Mouse (Mus musculus): ENCODE results near the gene Ar.

Ar gene

DNA sequence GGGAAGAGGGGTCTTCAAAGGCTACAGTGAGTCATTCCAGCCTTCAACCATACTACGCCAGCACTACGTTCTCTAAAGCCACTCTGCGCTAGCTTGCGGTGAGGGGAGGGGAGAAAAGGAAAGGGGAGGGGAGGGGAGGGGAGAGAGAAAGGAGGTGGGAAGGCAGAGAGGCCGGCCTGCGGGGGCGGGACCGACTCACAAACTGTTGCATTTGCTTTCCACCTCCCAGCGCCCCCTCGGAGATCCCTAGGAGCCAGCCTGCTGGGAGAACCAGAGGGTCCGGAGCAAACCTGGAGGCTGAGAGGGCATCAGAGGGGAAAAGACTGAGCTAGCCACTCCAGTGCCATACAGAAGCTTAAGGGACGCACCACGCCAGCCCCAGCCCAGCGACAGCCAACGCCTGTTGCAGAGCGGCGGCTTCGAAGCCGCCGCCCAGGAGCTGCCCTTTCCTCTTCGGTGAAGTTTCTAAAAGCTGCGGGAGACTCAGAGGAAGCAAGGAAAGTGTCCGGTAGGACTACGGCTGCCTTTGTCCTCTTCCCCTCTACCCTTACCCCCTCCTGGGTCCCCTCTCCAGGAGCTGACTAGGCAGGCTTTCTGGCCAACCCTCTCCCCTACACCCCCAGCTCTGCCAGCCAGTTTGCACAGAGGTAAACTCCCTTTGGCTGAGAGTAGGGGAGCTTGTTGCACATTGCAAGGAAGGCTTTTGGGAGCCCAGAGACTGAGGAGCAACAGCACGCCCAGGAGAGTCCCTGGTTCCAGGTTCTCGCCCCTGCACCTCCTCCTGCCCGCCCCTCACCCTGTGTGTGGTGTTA lies at the start of gene Ar:
Ar (plus strand) TSS at position 239 of the 812 bp plus-strand sequence.
- in situ Hi-C loops (cut with MboI; ENCODE audit: unreplicated experiment in 2 of 2), result loop anchor here (25.0 kb wide), 1 partner anchor 111 kb away; no protein-coding TSS in a partner anchor

- in situ Hi-C loops (cut with MboI; ENCODE audit: unreplicated experiment in 2 of 2), result loop anchor here (25.0 kb wide), 1 partner anchor 113 kb away; no protein-coding TSS in a partner anchor
Observed at GRCm38 (mm10) chrX:98149724-98150392, 1.3 kb downstream of the Ar start.

DNA sequence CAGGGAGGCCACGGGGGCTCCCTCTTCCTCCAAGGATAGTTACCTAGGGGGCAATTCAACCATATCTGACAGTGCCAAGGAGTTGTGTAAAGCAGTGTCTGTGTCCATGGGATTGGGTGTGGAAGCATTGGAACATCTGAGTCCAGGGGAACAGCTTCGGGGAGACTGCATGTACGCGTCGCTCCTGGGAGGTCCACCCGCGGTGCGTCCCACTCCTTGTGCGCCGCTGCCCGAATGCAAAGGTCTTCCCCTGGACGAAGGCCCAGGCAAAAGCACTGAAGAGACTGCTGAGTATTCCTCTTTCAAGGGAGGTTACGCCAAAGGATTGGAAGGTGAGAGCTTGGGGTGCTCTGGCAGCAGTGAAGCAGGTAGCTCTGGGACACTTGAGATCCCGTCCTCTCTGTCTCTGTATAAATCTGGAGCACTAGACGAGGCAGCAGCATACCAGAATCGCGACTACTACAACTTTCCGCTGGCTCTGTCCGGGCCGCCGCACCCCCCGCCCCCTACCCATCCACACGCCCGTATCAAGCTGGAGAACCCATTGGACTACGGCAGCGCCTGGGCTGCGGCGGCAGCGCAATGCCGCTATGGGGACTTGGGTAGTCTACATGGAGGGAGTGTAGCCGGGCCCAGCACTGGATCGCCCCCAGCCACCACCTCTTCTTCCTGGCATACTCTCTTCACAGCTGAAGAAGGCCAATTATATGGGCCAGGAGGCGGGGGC lies 2.0 kb downstream of the Ar start:
- in situ Hi-C loops (cut with MboI; ENCODE audit: unreplicated experiment in 2 of 2), result no loop called here

GRCm38 (mm10) chrX:98189759-98190158 lies 41.2 kb downstream of the Ar start:
- in situ Hi-C loops (cut with MboI; ENCODE audit: unreplicated experiment in 2 of 2), result no loop called here

DNA sequence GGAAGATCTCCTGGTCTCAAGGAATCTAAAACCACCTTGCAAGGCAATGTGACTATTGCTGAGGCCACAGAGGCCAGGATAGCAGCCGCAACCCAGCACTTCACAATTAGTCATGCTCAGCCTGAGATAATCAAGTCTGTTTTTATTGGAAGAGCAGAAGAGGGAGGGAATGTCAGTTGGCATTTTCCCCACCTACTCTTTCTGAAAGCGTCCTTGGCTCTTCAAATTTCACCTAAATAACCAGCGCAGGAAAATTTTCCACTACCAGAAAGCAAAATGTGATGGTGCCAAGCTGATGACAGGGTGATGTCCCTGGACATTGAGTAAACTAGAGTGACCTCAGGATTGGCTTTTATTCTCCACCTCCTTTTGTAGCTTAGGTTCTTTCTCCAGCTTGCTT lies 57.2 kb downstream of the Ar start:
- in situ Hi-C loops (cut with MboI; ENCODE audit: unreplicated experiment in 2 of 2), result no loop called here

GRCm38 (mm10) chrX:98207166-98207565 lies 58.6 kb downstream of the Ar start:
- in situ Hi-C loops (cut with MboI; ENCODE audit: unreplicated experiment in 2 of 2), result no loop called here

GRCm38 (mm10) chrX:98216103-98216502 lies 67.5 kb downstream of the Ar start:
- in situ Hi-C loops (cut with MboI; ENCODE audit: unreplicated experiment in 2 of 2), result no loop called here

DNA sequence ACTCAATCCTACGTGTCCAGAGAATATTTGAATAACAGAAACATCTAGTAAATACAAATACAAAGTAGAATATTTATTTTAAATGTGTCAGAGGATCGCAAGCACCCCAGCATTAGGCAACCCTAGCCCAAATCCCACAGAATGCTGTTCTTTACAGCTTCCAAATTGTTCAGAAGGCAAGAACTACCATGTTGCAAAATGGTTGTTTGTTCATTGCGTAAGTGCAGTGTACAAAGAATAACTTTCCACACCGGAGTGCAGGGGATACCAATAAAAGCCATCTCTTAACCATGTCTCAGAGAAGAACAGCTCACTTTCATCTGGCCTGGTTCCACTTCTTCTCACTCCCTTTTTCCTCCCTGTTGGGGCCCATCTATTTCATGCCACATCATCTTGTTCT lies 90.4 kb downstream of the Ar start:
- in situ Hi-C loops (cut with MboI; ENCODE audit: unreplicated experiment in 2 of 2), result no loop called here

- in situ Hi-C loops (cut with MboI; ENCODE audit: unreplicated experiment in 2 of 2), result no loop called here
Observed at GRCm38 (mm10) chrX:98245108-98245507, 96.5 kb downstream of the Ar start.

DNA sequence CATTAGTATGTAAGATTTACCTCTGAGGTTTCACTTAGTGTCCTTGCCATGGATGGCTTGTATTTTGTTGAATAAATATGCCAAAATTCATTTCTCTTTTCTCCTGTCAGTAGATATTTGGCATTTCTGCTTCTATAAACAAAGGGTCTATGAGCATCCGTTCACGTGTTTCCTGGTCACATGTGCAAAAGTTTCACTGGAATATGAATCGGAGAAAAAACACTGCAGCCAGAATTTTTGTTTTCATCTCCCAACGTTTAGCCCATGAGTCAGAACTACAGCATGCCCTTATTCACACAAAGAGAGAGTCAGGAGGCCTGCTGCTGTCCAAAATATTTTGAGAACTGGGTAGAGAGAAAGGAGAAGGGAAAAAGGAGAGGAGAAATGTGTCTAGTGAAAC lies 99.8 kb downstream of the Ar start:
- in situ Hi-C loops (cut with MboI; ENCODE audit: unreplicated experiment in 2 of 2), result no loop called here

- in situ Hi-C loops (cut with MboI; ENCODE audit: unreplicated experiment in 2 of 2), result no loop called here
Observed at GRCm38 (mm10) chrX:98259620-98260019, 111.1 kb downstream of the Ar start.

DNA sequence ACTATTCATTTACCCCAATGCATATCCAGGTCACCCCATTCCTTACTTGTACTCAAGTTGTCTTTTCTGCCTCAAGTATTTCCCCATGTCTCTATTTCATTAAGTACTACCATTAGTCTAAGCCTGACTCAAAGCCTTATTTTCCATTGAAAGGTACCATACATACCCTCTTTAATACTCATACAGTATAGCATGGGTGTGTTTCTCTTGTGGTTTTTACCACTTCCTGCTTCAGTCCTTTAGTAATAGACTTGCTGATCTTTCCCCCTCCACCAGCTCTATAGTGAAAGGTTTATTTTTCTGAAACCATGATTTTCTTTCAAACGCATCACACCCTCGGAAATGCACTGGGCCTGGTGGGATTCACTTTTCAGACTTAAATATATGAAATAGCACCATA lies 117.2 kb downstream of the Ar start:
- in situ Hi-C loops (cut with MboI; ENCODE audit: unreplicated experiment in 2 of 2), result no loop called here

GRCm38 (mm10) chrX:98271361-98271760 lies 122.8 kb downstream of the Ar start:
- in situ Hi-C loops (cut with MboI; ENCODE audit: unreplicated experiment in 2 of 2), result no loop called here

DNA sequence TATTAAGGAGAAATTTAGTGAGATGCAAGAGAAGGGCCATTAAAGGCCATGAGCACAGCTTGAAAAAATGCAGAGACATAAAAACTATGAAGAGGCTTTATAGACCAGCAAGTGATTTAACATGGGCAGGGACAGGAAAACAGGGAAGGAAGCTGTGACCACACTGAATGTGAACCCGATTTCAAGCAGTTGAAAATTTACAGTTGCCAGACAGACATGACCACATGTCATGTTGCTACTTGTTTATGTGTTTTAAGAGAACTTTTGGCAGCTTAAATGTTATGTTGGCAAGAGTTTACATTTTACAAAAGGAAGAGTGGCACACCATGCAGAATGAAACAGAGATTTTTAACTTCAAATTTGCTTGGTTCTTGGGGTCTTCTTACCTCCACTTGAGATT lies 143.2 kb downstream of the Ar start:
- in situ Hi-C loops (cut with MboI; ENCODE audit: unreplicated experiment in 2 of 2), result loop anchor here in 1 of 2 experiments (25.0 kb wide), 1 partner anchor 646 kb away; the partner anchor contains the start of gene Yipf6

GRCm38 (mm10) chrX:98300685-98301084 lies 152.1 kb downstream of the Ar start:
- in situ Hi-C loops (cut with MboI; ENCODE audit: unreplicated experiment in 2 of 2), result no loop called here

DNA sequence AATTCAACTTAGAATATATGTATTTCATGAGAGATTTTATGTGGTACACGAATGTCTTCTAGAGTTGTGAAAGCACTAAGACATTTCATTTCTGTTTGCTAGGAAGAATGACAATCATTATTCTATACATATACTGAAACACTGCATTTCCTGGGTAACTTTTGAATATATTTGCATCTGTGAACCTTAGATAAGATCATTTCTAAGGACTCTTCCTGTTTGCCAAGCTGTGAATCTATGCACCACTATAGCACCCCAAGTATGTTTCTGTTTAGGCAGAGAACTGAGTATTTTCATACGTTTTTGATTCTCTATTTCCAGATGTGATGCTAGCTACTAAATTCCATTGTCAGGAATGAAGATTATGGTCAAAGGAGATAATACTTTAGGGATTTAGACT lies 153.4 kb downstream of the Ar start:
- in situ Hi-C loops (cut with MboI; ENCODE audit: unreplicated experiment in 2 of 2), result no loop called here

DNA sequence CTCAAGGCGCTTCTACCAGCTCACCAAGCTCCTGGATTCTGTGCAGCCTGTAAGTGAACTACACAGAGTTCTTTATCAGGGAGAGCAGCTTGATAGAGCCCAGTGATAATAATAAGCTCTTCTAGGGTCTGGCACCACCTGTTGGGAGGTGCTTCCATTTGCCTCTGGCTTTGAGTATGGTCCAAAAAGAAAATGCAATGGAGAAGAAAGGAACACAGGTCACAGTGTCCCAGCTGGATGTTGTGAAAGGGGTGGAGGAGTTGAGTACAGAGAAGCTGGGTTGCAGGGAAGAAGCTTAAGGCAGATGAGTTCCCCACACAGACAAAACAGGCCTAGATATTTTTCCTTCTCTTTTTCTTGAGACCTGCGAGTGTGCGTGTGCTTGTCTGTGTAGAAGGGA lies 167.4 kb downstream of the Ar start:
- in situ Hi-C loops (cut with MboI; ENCODE audit: unreplicated experiment in 2 of 2), result no loop called here

DNA sequence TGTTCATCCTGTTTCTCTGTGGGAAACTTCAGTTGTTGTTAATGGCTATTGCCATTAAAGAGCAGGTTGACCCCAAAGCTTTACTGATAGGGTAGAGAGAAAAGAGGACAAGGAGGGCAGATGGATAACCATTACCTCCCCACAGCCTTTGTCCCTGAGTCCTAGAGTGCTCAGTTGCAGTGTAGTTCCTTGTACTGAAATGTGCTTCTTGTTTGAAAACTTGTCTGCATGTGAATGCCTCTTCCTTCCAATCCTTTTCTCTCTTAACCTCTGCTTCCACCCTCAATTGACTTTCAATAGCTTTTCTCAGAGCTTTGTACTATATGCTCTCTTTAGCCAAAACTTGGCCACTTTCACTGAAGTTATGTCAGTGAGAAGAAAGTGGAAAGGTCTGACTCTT lies 168.9 kb downstream of the Ar start:
- in situ Hi-C loops (cut with MboI; ENCODE audit: unreplicated experiment in 2 of 2), result no loop called here

DNA sequence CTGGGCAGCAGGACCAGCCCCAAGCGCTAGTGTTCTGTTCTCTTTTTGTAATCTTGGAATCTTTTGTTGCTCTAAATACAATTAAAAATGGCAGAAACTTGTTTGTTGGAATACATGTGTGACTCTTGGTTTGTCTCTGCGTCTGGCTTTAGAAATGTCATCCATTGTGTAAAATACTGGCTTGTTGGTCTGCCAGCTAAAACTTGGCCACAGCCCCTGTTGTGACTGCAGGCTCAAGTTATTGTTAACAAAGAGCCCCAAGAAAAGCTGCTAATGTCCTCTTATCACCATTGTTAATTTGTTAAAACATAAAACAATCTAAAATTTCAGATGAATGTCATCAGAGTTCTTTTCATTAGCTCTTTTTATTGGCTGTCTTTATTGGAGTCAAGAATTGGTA lies 174.5 kb downstream of the Ar start:
- in situ Hi-C loops (cut with MboI; ENCODE audit: unreplicated experiment in 2 of 2), result no loop called here

- in situ Hi-C loops (cut with MboI; ENCODE audit: unreplicated experiment in 2 of 2), result no loop called here
Observed at GRCm38 (mm10) chrX:98347481-98347880, 198.9 kb downstream of the Ar start.

DNA sequence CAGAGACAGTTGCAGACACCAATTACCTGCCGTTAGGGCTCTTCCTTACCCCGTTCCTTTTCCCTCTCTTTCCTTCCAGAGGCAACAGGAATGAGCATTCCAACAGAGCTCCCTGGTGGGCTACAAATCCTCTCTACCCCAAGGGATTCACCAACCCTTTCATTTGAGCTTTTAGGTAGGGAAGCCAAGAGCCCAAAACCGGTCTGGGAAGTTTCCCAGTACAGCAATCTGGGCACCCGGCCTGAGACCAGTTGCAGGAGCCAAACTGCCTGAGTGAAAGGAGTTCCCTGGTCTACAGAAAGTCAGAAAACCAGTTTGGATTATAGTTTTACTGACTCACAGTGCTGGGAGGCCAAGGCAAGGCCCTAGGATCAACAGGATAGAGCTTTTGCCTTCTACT lies 199.5 kb downstream of the Ar start:
- in situ Hi-C loops (cut with MboI; ENCODE audit: unreplicated experiment in 2 of 2), result no loop called here

Data from v-Abl transformed pro-B cells (cell line).